ENCODE assay signal across 27 mouse cellular contexts in the genomic region with DNA sequence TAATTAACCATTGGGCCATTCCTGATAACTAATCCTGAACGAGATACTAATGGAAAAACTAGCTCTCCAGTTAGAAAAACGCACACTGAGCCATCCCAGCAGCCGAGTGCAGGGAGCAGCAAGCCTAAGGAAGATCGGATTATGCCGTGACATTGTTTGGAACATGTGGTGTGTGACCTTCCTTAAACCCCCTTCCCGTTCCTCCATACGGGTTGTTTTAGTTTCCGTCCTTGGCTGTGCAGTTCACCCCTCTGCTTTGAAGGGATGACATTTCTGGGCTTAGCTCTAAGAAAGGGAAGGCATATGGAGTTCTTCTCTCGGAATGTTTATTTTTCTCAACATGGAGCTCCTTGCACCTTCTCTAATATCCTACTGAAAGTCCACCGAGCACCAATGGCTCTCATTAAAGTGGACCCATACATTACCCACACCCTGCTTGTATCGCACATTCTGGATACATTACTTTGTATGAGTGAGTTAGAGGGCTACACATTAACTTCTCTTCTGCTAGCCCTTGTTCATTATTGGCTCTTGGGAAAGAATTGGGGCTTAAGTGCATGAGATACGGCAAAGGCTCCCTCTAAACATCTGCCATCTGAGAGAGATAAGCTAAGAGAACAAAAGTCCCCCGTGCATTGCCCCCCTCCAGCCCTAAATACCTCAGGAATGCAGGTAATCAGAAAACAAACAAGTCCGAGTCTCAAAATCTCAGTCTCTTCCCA. TPM values are rescaled to one million over a fixed set of nuclear protein-coding genes. Genes with fewer than 3 reads are reported as not detected.
DNase-seq lines count a peak whose midpoint lies in the region; ATAC-seq and TF ChIP-seq lines count a peak whose summit lies in the region.
"Had no signal": no experiment of that assay in that cellular context is flagged by ENCODE, and none has a peak within 500 bp of the region (broad histone marks: within the 10 kb centered on the region; RNA-seq: fewer than 3 reads in every experiment).

No protein-coding gene starts in this region.

- H3K27ac ChIP-seq in kidney, embryonic 15.5 days, result peak overlapping the region; percentile 66
- H3K27ac ChIP-seq in embryonic facial prominence, embryonic 11.5 days (replicated peaks; ENCODE audit: low read depth, low read length), result no peak overlapping the region
- no peak overlapping the region for H3K27ac ChIP-seq in intestine, postnatal 0 days (ENCODE audit: low read depth, low read length)
- H3K27ac ChIP-seq: forebrain, embryonic 12.5 days; heart, embryonic 13.5 days; hindbrain, embryonic 14.5 days; layer of hippocampus, adult 2 months; midbrain, embryonic 13.5 days; neural tube, embryonic 15.5 days had no signal

- peak overlapping the region; percentile 45 for H3K4me2 ChIP-seq in kidney, embryonic 15.5 days
- no peak overlapping the region for H3K4me2 ChIP-seq in embryonic facial prominence, embryonic 11.5 days (ENCODE audit: low read depth, low read length)
- H3K4me2 ChIP-seq in intestine, postnatal 0 days (replicated peaks; ENCODE audit: low read depth), result peak overlapping the region; percentile 48
- H3K4me2 ChIP-seq: forebrain, embryonic 12.5 days; heart, embryonic 13.5 days; hindbrain, embryonic 14.5 days; midbrain, embryonic 13.5 days; neural tube, embryonic 15.5 days had no signal

- H3K9me3 ChIP-seq in kidney, embryonic 15.5 days (replicated peaks), result no peaks in the 10 kb centered on the region
- no peaks in the 10 kb centered on the region for H3K9me3 ChIP-seq in embryonic facial prominence, embryonic 11.5 days (replicated peaks; ENCODE audit: control insufficient read depth, low read length)
- no peaks in the 10 kb centered on the region for H3K9me3 ChIP-seq in intestine, postnatal 0 days (ENCODE audit: control insufficient read depth)
- H3K9me3 ChIP-seq: forebrain, embryonic 12.5 days; heart, embryonic 13.5 days; midbrain, embryonic 13.5 days; neural tube, embryonic 15.5 days had no signal

- no peak for TF ChIP-seq CTCF in intestine, postnatal 0 days (IDR thresholded peaks at IDR 0.05; ENCODE audit: low read depth)

- no peak overlapping the region for H3K4me3 ChIP-seq in kidney, embryonic 15.5 days (replicated peaks)
- no peak overlapping the region for H3K4me3 ChIP-seq in embryonic facial prominence, embryonic 11.5 days (ENCODE audit: low read depth, low read length)
- peak overlapping the region; percentile 11; the same call in 1 of the 2 replicates for H3K4me3 ChIP-seq in intestine, postnatal 0 days (ENCODE audit: low read depth, low read length)
- H3K4me3 ChIP-seq: forebrain, embryonic 12.5 days; heart, embryonic 13.5 days; layer of hippocampus, adult 2 months; midbrain, embryonic 13.5 days; neural tube, embryonic 15.5 days had no signal

- peaks cover 28% of the 10 kb centered on the region for H3K4me1 ChIP-seq in kidney, embryonic 15.5 days
- no peaks in the 10 kb centered on the region for H3K4me1 ChIP-seq in embryonic facial prominence, embryonic 11.5 days (ENCODE audit: control insufficient read depth, insufficient read depth, low read length)
- H3K4me1 ChIP-seq in intestine, postnatal 0 days (replicated peaks; ENCODE audit: control insufficient read depth, insufficient read depth, low read length), result 0 out of 2 replicates have a peak, but pooled peaks cover 6% of the 10 kb centered on the region
- H3K4me1 ChIP-seq: heart, embryonic 13.5 days; midbrain, embryonic 13.5 days; neural tube, embryonic 15.5 days had no signal

- no peak overlapping the region for H3K9ac ChIP-seq in kidney, embryonic 15.5 days
- no peak overlapping the region for H3K9ac ChIP-seq in embryonic facial prominence, embryonic 11.5 days (replicated peaks; ENCODE audit: low read length)
- no peak overlapping the region for H3K9ac ChIP-seq in intestine, postnatal 0 days (ENCODE audit: low read depth, low read length)
- H3K9ac ChIP-seq: forebrain, embryonic 12.5 days; heart, embryonic 13.5 days; hindbrain, embryonic 14.5 days; midbrain, embryonic 13.5 days; neural tube, embryonic 15.5 days had no signal

- ATAC-seq in kidney, embryonic 15.5 days (replicated peaks; ENCODE audit: low FRiP score), result peak; percentile 55
- ATAC-seq in embryonic facial prominence, embryonic 11.5 days (replicated peaks; ENCODE audit: insufficient number of reproducible peaks, low FRiP score, low TSS enrichment, low read depth), result no peak; the same call in 1 of the 2 replicates
- ATAC-seq in intestine, postnatal 0 days, result no peak
- no peak for ATAC-seq in megakaryocyte, adult 5-6 weeks (ENCODE audit: poor library complexity, severe bottlenecking)
- ATAC-seq: midbrain, embryonic 13.5 days had no signal

- H3K27me3 ChIP-seq in kidney, embryonic 15.5 days, result no peaks in the 10 kb centered on the region
- H3K27me3 ChIP-seq in embryonic facial prominence, embryonic 11.5 days (ENCODE audit: control insufficient read depth, insufficient read depth, low read length), result no peaks in the 10 kb centered on the region
- H3K27me3 ChIP-seq in intestine, postnatal 0 days (replicated peaks; ENCODE audit: control insufficient read depth, insufficient read depth, low read length), result no peaks in the 10 kb centered on the region
- H3K27me3 ChIP-seq: forebrain, embryonic 12.5 days; heart, embryonic 13.5 days; midbrain, embryonic 13.5 days; neural tube, embryonic 15.5 days had no signal

- DNase-seq in kidney, adult 18-20 months, result no peak
- peak; percentile 75 for DNase-seq in embryo, embryonic 10.5 days (ENCODE audit: low spot score)
- peak; percentile 76 for DNase-seq in embryonic facial prominence, embryonic 11.5 days (ENCODE audit: low spot score)
- no peak for DNase-seq in adrenal gland, adult 8-10 months
- DNase-seq: adrenal gland, postnatal 36 days; B cell, adult 2 months; cerebellum, adult 11-12 months; gastrocnemius, postnatal 14 days; heart, adult 18-20 months; kidney, adult 8-10 months; left cerebral cortex, postnatal 4 days; lung, adult 2 months; lung, postnatal 4 days; right cerebral cortex, postnatal 14 days; spleen, adult 18-20 months had no signal

- no peaks in the 10 kb centered on the region for H3K36me3 ChIP-seq in kidney, embryonic 15.5 days
- no peaks in the 10 kb centered on the region for H3K36me3 ChIP-seq in embryonic facial prominence, embryonic 11.5 days (replicated peaks; ENCODE audit: control insufficient read depth, insufficient read depth, low read depth, low read length)
- H3K36me3 ChIP-seq in intestine, postnatal 0 days (ENCODE audit: control insufficient read depth, insufficient read depth), result no peaks in the 10 kb centered on the region
- H3K36me3 ChIP-seq: forebrain, embryonic 12.5 days; heart, embryonic 13.5 days; midbrain, embryonic 13.5 days; neural tube, embryonic 15.5 days had no signal

- 28% methylated on average over 14 of the region's 14 CpGs for WGBS in kidney, embryonic 15.5 days
- WGBS in embryonic facial prominence, embryonic 11.5 days, result 29% methylated on average over 14 of the region's 14 CpGs
- 17% methylated on average over 14 of the region's 14 CpGs for WGBS in intestine, postnatal 0 days

RNA-seq across cellular contexts. Expression of a gene that starts 11.9 kb away (rescaled TPM):
- polyA plus RNA-seq in kidney, embryonic 15.5 days (2015; fragmentation: Nextera tagmentation; extraction: Ambion mirVana), result 37.6 and 42.1 TPM in 2 replicates
- polyA plus RNA-seq in embryonic facial prominence, embryonic 11.5 days (2014; fragmentation: Nextera tagmentation; extraction: Ambion mirVana), result 9.4 and 9.6 TPM in 2 replicates
- polyA plus RNA-seq in intestine, postnatal 0 days (2015; fragmentation: Nextera tagmentation; extraction: Ambion mirVana), result 0.66 and 1.1 TPM in 2 replicates
- total RNA-seq in adrenal gland, adult 8-10 months (2022), result 10 to 100 TPM; 14.0 to 23.9 (median 18.3) TPM
- not detected in 2 replicates for total RNA-seq in megakaryocyte, adult 5-6 weeks (2015)
- not detected in 2 replicates for total RNA-seq in megakaryocyte, adult 5-6 weeks (2017)

RNA-seq across cellular contexts. Expression of a gene that starts 52.7 kb away (rescaled TPM):
- 0.36 TPM in 1 of 2 replicates, not detected in the other for polyA plus RNA-seq in kidney, embryonic 15.5 days (2015; fragmentation: Nextera tagmentation; extraction: Ambion mirVana)
- not detected in 2 replicates for polyA plus RNA-seq in embryonic facial prominence, embryonic 11.5 days (2014; fragmentation: Nextera tagmentation; extraction: Ambion mirVana)
- not detected in 2 replicates for polyA plus RNA-seq in intestine, postnatal 0 days (2015; fragmentation: Nextera tagmentation; extraction: Ambion mirVana)
- total RNA-seq in adrenal gland, adult 8-10 months (2022), result under 1 TPM in 3 of 4 experiments, not detected in 1; 0.32 to 0.66 (median 0.52) TPM
- total RNA-seq in megakaryocyte, adult 5-6 weeks (2015), result not detected in 2 replicates
- not detected in 2 replicates for total RNA-seq in megakaryocyte, adult 5-6 weeks (2017)
- total RNA-seq: layer of hippocampus, adult 2 months; left cerebral cortex, postnatal 4 days; liver, adult 2 months had no signal
- polyA plus RNA-seq: forebrain, embryonic 12.5 days; heart, embryonic 13.5 days; hindbrain, embryonic 14.5 days; liver, adult 2 months; lung, adult 2 months; midbrain, embryonic 13.5 days; thymus, postnatal 0 days; urinary bladder, adult 2 months had no signal

Comparison
In these comparisons a context has a peak if more than half of its experiments do, and no peak if none do; other contexts are left out.
1. DNase-seq: peak in embryo, embryonic 10.5 days (single experiment) and embryonic facial prominence, embryonic 11.5 days (single experiment); none in kidney, adult 18-20 months (single experiment) and adrenal gland, adult 8-10 months (single experiment).